Mouse (Mus musculus) ovary, postnatal 10 days (tissue): ENCODE data around the gene Olfr30.
"Not testable (repeated sequence)": the region's sequence is repeated elsewhere in the genome, so short reads cannot be mapped to it uniquely, and the experiment has no call there.

ENCODE experiments used
- DNase-seq: peaks from one replicate; pipeline ENCODE4 v3.0.0; 2022; ENCODE audit warnings: low spot score

Olfr30 gene

GRCm38 (mm10) chr11:58462170-58462569 lies at the start of gene Olfr30:
Gene Olfr30 (minus strand): TSS chr11:58462270.
- no peak for DNase-seq

- not testable (repeated sequence) for DNase-seq
Measured at GRCm38 (mm10) chr11:58509058-58509457, 47.0 kb upstream of the Olfr30 start.

GRCm38 (mm10) chr11:58502472-58502871 lies 40.4 kb upstream of the Olfr30 start, which contains the start of gene Olfr331:
Gene Olfr331 (minus strand): TSS chr11:58502572.
- not testable (repeated sequence) for DNase-seq

DNA sequence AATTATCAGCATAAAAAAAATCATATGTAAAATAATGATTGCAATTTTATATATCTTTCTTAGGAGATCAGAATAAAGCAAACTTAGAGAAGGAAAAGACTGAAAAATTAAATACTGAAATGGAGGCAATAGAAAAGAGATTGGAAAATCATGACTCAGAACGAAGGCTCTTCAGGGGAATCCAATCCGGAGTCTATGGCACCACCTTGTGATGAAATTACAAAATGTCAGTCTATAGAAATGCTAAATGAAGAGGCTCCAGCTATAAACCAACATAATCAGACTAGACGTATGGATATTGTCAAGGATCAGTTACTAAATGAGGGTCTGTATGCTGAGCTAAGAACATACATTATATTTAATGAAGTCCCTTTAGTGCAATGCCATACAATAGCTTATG lies 37.2 kb upstream of the Olfr30 start:
- DNase-seq: no peak

GRCm38 (mm10) chr11:58498761-58499160 lies 36.7 kb upstream of the Olfr30 start:
- DNase-seq: no peak

- no peak for DNase-seq
Measured at GRCm38 (mm10) chr11:58492455-58492854, 30.4 kb upstream of the Olfr30 start, which contains the start of gene Olfr332. Gene Olfr332 (minus strand): TSS chr11:58492555.

DNA sequence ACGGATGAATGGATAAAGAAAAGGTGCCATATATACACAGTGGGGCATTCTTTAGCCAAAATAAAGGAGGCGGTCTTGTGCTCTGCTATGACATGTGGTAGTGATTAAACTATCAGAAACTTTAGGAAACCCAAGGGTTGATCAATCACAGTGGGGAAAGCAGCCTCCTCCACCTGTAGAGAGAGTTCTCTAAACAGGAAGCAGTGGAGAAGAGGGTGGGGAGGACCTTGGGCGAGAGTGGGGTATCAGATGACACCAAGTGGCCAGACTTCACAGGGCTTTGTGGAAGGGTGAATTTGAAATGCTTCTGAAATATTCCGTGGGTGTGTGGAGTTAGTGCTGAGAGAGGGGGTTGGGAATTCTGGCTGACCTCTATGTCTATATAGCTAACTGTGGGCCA lies 8.5 kb downstream of the Olfr30 start:
- DNase-seq: no peak

DNA sequence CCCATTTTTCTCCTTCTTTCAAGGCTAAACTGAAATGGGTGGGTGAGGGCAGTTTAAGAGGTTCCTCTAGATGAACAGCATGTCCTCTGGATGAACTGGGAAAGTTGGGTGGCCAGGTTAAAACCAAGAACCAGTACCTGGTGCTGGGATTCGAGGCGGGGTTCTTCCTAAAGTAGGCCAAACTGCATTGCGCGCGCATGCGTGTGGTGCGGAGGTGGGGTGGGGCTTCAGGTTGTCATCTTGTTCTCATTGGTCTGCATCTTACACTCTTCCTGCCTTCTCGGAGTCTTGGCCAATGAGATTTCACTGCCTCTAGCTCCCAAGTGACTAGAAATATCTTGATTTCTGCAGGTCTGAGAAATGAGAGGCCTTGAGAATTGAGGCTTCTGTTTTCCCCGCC lies 9.3 kb downstream of the Olfr30 start, which contains the start of gene Lypd9:
Gene Lypd9 (minus strand): TSS at position 165 of the 400 bp plus-strand sequence.
- DNase-seq: no peak

- no peak for DNase-seq
Measured at GRCm38 (mm10) chr11:58437866-58438265, 24.2 kb downstream of the Olfr30 start.

DNA sequence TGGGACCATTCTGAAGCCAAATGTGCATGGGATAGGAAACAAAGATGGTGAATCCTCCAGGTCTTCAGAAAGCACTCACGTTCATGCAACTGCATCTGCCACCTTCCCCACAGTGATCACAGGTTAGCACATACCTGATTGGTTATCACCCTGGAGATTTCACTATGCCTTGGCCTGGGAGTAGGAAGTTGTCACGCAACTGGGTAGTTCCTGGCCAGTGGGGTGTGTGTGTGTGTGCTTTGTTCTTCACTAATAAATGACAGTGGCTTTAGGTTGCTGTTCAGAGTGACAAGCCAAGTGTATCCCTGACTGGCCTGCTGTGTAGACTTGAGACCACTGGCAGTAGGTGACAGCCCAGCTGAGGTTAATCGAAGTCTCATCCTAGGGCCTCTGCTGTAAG lies 29.8 kb downstream of the Olfr30 start, which contains the start of gene Gm12253:
Gene Gm12253 (plus strand): TSS at position 301 of the 400 bp plus-strand sequence.
- DNase-seq: no peak

DNA sequence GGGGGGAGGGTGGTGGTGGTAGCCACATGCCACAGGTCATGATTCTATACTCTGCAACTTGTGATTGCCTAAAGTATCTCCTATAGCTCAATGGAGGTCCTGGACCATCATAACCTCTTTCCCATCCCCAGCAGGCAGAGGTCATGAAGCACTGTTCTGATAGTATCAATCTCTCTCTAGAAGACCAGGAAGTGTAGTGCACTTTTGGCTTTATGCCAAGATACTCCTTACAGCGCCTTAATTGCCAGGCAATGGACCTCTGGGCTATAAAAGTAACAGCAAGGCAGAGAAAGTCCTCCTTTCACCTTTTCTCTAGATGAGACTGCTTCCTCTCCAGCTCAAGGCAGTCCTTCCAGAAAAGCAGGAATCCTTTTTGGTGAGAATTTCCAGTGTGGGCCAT lies 41.3 kb downstream of the Olfr30 start, which contains the start of gene 1810065E05Rik:
Gene 1810065E05Rik (plus strand): TSS at position 297 of the 400 bp plus-strand sequence.
- DNase-seq: no peak

DNA sequence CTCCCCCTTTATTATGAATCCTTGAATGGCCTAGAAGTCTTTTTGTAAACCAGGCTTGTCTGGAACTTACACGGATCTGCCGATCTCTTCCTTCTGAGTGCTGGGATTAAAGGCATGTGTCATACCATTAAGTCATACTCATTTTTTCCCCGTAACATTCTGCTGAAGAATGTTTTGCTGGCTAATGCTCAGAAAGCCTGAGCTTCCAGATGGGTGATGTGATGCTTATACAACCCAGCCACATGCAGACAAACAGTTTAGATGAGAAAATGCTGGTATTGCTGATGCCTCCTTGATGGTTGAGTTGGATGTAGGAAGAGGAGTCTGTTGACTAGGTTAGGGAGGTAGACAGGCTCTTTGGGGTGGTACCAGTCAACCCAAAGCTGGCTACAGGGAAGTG lies 43.7 kb downstream of the Olfr30 start:
- DNase-seq: no peak

DNA sequence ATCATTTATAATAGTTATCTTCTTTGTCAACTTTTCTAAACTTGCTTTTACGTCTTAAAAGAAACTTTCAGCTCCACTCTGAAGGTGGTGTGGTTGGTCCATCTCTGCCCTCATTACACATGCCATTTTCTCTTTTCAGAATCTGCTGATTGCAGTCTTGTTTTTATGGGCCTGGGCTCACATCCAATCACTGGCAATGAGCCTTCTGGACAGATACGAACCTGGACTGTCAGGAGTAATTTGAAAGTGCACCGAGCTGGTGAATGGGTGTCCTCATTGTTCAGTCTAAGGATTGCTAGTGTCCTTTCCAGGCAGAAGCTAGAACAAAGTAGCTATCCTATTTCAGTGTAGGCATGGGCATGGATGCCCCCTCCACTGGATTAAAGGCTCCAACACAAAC lies 54.0 kb downstream of the Olfr30 start:
- no peak for DNase-seq
